Mouse (Mus musculus) cortical plate, adult 2 months (tissue): ENCODE data around the gene Ly75. TPM values are rescaled to one million over a fixed set of nuclear protein-coding genes. Genes with fewer than 3 reads are reported as not detected.
A peak's percentile ranks its signal among the peaks of the same experiment; 100 is the strongest.

Experiments used
- H3K27ac ChIP-seq: fragments of 200-500 bp; 2 replicates; pipeline ENCODE4 v1.5.1; 2012; ENCODE audit warnings: low read length, control low read depth, inconsistent platforms; ENCODE audit not compliant: insufficient read depth
- H3K4me1 ChIP-seq: fragments of 200-500 bp; 2 replicates; pipeline ENCODE4 v1.6.1; 2011; ENCODE audit warnings: low read length; ENCODE audit not compliant: control insufficient read depth, insufficient read depth
- H3K4me3 ChIP-seq: fragments of 200-500 bp; 2 replicates; pipeline ENCODE4 v1.5.1; 2011; ENCODE audit warnings: mild to moderate bottlenecking, low read length, control low read depth; ENCODE audit not compliant: insufficient read depth
- CTCF ChIP-seq: fragments of 200-500 bp; IDR thresholded peaks from 2 replicates; pipeline ENCODE4 v1.5.1; 2011; ENCODE audit warnings: mild to moderate bottlenecking, control low read depth, low read length; ENCODE audit not compliant: insufficient read depth; ENCODE audit errors: extremely low read depth
- POLR2A ChIP-seq: fragments of 200-500 bp; IDR thresholded peaks from 2 replicates; pipeline ENCODE4 v1.6.1; 2011; ENCODE audit warnings: mild to moderate bottlenecking, low read length, control low read depth; ENCODE audit not compliant: insufficient read depth; ENCODE audit errors: extremely low read depth
- polyA plus RNA-seq: library from polyadenylated mRNA; depleted of rRNA; stranded (reverse); fragments of >200 nt; gene quantifications from 2 replicates; pipeline ENCODE4 v1.2.3, GENCODE M21; 2012; rRNA removed

Gene Ly75
- 0.79 and 1.1 TPM in 2 replicates for polyA plus RNA-seq

DNA sequence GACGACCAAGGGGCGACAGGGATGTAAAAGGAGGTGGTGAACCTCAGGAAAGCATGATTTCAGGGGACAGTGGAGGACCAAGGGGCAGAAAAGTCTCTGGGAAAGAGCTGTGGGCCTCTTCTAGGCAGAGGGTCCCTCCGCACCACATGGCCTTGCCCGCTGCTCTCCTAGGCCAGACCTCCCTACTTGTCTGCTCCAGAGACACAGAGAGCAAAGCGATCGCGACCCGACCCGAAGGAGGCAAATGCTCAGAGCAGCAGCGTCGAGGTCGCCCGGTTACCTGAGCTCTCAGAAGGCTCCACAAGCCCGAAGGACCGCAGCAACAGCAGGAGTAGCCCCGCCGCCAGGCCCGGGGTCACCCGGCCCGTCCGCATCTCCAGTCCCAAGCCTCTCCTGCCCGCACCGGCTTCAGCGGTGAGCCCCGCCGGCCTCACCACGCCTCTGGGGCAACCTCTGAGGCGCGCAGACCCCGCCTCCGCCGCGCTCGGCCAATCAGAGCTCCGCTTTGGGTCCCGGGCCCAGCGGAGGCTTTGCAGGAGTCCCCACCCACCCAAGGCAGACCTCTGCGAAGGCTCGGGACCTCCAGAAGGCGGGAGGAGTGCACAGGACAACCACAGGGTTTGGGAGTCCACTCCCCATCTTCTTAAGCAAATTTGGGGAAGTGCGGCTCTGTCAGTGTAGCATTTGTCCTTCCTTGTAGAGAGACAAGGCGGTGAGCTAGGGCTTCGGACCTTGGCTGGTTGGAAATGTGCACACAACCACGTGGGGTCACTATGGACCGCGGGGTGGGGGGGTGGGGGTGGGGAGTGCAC lies at the start of gene Ly75:
Gene Ly75 (minus strand): TSS at position 446 of the 812 bp plus-strand sequence.
- Histone ChIP-seq H3K4me3 (peak within 1 kb of the TSS; percentile 28), H3K27ac (no peak within 1 kb of the TSS), H3K4me1 (no peaks in the 10 kb centered on the region)
- TF ChIP-seq POLR2A: no peak
- no peak for TF ChIP-seq CTCF

DNA sequence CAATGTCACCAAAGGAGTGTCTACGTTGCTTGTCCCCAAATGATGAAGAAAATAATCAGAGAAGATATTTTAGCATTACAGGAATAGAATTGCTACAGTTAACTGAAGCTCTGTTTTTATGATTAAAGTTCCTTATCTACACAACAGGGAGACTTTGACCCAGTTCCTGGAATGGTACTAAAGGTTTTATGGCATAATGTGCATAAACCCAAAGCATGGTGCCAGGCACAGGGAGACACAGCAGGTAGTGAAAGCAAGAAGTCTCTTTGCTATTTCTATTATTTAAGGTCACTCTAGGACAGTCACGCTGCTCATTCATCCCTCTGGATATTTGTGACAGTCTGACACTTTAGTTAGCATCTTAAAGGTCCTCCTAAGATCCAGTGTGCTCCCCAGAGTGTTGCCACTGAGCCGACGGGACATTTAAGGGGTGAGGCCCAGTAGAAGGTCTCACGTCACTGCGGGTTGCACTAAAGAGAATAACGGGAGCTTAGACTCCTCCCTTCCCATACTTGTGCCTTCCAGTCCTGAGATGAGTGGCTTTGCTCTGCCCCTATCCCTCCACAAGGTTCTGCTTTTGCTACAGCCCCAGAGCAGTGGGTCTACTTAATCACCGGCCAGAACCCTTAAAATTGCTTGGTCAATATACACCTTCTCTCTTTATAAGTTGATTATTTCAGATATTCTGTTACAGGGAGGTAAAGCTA lies 47.4 kb upstream of the Ly75 start:
- TF ChIP-seq CTCF (no peak), POLR2A (no peak)
- no peaks in the 10 kb centered on the region for H3K4me1 ChIP-seq
- H3K27ac ChIP-seq: no peak overlapping the region
- no peak overlapping the region for H3K4me3 ChIP-seq

DNA sequence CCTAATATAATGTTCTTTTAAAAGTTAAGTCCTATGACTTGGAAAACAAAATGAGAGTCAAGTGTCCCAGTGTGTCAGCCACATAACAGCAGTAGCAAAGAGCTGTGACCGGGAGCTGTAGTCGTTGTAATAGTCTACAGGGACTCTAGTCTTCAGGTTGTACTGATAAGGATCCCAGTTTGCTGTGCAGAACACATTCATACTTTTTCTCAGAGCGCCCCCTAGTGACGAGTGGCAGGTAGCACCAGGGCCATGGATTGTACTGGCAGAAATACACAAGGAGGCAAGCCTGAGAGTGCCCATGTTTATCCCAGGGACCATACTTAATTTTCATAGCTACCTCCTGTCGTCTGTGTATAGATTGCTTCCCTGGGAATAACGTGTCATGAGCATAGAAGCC lies 35.0 kb upstream of the Ly75 start:
- TF ChIP-seq CTCF (peak; percentile 86), POLR2A (no peak)
- Histone ChIP-seq H3K4me1 (no peaks in the 10 kb centered on the region), H3K27ac (no peak overlapping the region), H3K4me3 (no peak overlapping the region)

DNA sequence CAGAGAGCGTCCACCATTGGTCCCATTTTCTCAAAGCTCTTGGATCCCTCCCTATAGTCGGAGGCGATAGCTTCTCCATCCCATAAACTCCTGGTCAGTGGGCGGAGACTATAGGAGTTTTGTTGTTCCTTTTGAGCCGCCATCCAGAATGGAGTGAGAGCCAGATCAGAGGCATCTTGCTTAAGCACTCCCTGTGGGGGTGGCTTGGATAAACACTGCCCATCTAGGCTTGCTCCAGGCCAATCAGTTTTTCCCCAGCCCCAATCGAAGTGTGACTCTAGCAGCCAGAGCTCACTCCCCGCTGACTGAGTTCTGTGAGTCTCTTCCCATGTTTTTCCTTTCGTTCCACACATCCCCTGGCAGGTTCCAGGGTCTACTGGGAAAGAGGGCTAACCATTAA lies 31.2 kb upstream of the Ly75 start:
- H3K4me3 ChIP-seq: no peak overlapping the region
- TF ChIP-seq POLR2A: no peak
- no peak for TF ChIP-seq CTCF
- H3K4me1 ChIP-seq: no peaks in the 10 kb centered on the region
- no peak overlapping the region for H3K27ac ChIP-seq

DNA sequence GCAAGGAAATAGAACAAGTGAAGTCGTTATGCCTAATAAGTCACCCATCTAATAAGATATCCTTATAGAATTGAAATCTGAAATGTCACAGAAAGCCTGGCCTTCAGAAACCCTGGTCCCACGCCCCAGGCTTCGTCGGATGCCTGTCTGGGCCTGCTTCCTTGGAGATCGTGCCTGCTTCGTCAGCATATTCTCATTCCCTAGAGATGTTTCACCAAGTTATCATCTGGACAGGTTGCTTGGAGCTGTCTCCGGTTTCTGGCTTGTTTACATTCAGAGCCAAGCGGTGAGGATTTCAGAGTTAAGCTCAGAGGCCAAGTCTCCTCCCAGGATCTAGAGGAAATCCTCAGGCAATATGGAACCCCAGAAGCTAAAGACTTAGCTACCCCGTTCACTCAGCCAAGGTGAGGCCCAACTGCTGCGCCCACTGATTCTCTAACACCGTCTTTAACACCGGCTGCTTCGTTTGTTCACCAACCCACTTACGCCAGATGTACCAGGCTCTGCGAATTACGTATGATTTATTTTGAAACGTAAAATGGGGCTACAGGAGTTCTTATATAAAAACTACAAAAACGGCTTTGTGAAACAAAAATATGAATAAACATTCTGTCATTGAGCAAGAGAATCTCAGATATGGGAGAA lies 30.0 kb upstream of the Ly75 start:
- Histone ChIP-seq H3K4me3 (no peak overlapping the region), H3K27ac (no peak overlapping the region), H3K4me1 (no peaks in the 10 kb centered on the region)
- TF ChIP-seq POLR2A: no peak
- TF ChIP-seq CTCF: no peak

DNA sequence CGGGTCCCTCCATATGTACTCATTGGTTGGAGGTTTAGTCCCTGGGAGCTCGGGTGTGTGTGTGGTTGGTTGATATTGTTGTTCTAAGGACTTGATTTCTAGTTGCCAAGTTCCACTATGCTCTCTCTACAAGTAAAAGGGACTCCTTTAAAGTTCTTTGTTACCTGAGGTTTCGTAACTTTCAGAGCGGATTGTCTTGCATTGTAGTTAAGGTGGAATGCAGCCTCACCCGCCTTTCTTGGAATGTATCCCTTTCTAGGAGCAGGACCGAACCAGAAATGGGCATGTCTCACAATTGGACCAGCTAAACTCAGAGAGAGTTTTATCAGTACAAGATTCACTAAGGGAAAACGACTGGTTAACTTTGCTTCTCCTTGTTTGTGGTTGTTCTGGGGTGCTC lies 28.1 kb upstream of the Ly75 start:
- no peak for TF ChIP-seq POLR2A
- TF ChIP-seq CTCF: no peak
- Histone ChIP-seq H3K27ac (no peak overlapping the region), H3K4me1 (no peaks in the 10 kb centered on the region), H3K4me3 (no peak overlapping the region)

DNA sequence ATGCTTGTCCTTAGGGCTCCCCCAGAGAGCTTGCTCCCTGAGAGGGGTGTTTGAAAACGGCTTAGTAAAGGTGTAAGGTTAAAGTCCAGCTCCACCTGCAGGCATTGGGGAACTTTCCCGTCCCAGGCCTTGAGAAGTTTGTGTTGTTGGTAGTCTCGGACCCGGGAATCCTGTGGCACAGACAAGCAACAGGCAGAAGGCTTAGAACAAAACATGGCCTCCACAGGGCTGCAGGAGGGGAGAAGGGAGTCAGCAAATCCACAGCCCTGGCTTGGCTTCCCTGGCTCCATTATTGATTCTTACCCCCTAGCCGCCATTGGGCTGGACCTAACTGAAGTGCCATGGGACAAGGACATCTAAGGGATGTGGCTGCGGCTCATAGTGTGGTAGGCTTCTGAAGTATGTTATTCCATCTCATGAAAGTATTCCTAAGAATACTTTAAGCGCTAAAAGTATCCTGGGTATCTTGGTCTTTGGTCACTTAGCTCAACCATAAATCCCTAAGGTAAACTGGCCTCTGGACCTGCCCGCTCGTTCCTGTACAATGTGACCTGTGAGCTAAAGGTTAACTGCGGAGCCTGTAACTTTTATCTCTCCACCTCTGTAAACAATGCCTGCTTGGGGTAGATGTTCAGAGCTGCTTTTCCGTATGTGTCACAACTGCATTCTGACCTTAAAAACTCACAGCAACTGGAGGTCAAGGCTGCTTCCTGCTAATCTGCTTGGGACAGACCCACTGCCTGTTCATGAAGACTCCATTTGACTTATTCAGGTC lies 27.1 kb upstream of the Ly75 start:
- no peak overlapping the region for H3K4me3 ChIP-seq
- TF ChIP-seq CTCF (no peak), POLR2A (no peak)
- H3K4me1 ChIP-seq: no peaks in the 10 kb centered on the region
- H3K27ac ChIP-seq: no peak overlapping the region

DNA sequence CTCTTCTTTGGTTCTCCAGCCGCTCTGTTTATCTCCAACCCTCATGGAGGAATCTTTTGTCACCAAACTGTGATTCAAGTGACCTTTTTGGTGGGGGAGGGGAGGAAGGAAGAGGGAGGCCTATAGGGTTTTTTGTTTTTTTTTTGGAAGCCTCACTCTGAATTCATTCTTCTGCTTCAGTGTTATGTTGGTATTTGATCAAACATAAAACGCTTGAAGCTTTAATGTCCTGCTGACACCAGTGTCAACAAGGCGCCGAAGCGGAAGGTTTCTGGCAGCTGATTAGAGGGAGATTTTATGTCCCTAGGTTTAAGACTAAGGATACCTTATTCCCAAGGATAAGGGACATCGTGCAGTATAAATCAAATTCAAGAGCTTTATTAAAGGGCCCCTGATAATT lies 26.1 kb upstream of the Ly75 start:
- no peaks in the 10 kb centered on the region for H3K4me1 ChIP-seq
- H3K4me3 ChIP-seq: no peak overlapping the region
- H3K27ac ChIP-seq: no peak overlapping the region
- no peak for TF ChIP-seq POLR2A
- no peak for TF ChIP-seq CTCF

DNA sequence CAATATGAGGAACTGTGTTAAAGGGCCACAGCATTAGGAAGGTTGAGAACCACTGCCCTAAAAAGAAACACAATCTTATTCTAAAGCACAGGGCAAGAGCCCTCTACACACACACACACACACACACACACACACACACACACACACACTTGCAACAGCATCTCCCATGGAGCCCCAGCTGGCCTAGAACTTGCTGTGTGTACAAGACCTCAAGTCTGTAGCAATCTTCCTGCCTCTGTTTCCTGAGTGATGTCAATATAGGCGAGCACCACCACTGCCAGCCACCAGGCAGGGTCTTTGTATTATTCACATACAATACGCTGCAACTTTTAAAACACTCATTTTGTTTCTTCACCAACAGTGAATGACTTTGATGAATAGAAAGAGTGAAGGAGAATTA lies 24.3 kb upstream of the Ly75 start:
- TF ChIP-seq POLR2A (no peak), CTCF (no peak)
- no peaks in the 10 kb centered on the region for H3K4me1 ChIP-seq
- no peak overlapping the region for H3K4me3 ChIP-seq
- no peak overlapping the region for H3K27ac ChIP-seq
